Comparison of ENCODE assay signal across 26 mouse cellular contexts in the genomic region with DNA sequence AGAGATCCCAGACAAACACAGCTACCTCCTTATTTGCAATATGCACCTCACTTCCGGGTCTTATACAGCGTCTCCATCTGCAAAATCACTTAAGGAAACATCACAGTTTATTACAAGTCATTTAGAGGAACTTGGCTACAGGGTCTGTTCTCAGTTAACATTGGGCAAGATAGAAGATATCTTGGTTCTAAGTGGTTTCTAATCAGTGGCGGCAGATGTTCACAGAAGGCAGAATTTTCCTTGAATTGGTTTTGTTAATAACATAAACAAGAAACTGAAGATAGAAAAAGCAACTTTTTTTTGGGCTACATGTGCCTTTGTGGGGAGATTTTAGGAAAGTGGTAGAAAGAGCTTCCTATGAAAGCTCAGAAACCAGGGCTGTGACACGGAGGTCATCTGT. TPM values are rescaled to one million over a fixed set of nuclear protein-coding genes. Genes with fewer than 3 reads are reported as not detected.
DNase-seq lines count a peak whose midpoint lies in the region; ATAC-seq and TF ChIP-seq lines count a peak whose summit lies in the region.
"Had no signal": no experiment of that assay in that cellular context is flagged by ENCODE, and none has a peak within 500 bp of the region (broad histone marks: within the 10 kb centered on the region; RNA-seq: fewer than 3 reads in every experiment).

No protein-coding gene starts in this region.

- ATAC-seq in liver, embryonic 12.5 days = 0 out of 2 replicates have a peak, but pooled peaks have one; percentile 32
- ATAC-seq: activated CD4-positive, CD25-positive, alpha-beta regulatory T cell, adult 4 months; CD4-positive, CD25-positive, alpha-beta regulatory T cell, adult 4 months; Patski had no signal

- no peak overlapping the region for H3K4me2 ChIP-seq in liver, embryonic 12.5 days

- H3K4me3 ChIP-seq in liver, embryonic 12.5 days = no peak overlapping the region
- no peak overlapping the region for H3K4me3 ChIP-seq in MEL (ENCODE audit: control insufficient read depth in 1 of 2, insufficient read depth in 1 of 2, low read depth in 2 of 2, low read length in 2 of 2)
- no peak overlapping the region for H3K4me3 ChIP-seq in lung, adult 2 months (replicated peaks; ENCODE audit: extremely low read depth, low read depth, low read length)

- TF ChIP-seq POLR2A in MEL (IDR thresholded peaks at IDR 0.05; ENCODE audit: control insufficient read depth in 1 of 2, insufficient read depth in 1 of 2, low read depth in 1 of 2, low read length in 2 of 2, poor library complexity in 1 of 2) = no peak
- TF ChIP-seq POLR2A in lung, adult 2 months (IDR thresholded peaks at IDR 0.05; ENCODE audit: borderline replicate concordance, extremely low read depth, low read depth, low read length) = no peak

- H3K27ac ChIP-seq in liver, embryonic 12.5 days = no peak overlapping the region
- no peak overlapping the region for H3K27ac ChIP-seq in MEL (ENCODE audit: control insufficient read depth, low read depth, low read length)

- no peak overlapping the region for H3K9ac ChIP-seq in liver, embryonic 12.5 days
- no peak overlapping the region for H3K9ac ChIP-seq in MEL (ENCODE audit: control insufficient read depth, low read depth, low read length, poor library complexity, severe bottlenecking)

- no peaks in the 10 kb centered on the region for H3K9me3 ChIP-seq in liver, embryonic 12.5 days (replicated peaks)
- H3K9me3 ChIP-seq in MEL (replicated peaks; ENCODE audit: insufficient read depth, low read length) = no peaks in the 10 kb centered on the region

- TF ChIP-seq EP300 in MEL (IDR thresholded peaks at IDR 0.05; ENCODE audit: low read depth in 1 of 2, low read length in 2 of 2) = peak in 1 of 2 experiments; percentile 71; a peak in 2 of 4 replicates

- H3K79me2 ChIP-seq in MEL (ENCODE audit: control insufficient read depth, insufficient read depth, low read length, poor library complexity) = no peaks in the 10 kb centered on the region

- DNase-seq in liver (no peak), MEL (ENCODE audit: low read depth, low spot score) (peak; percentile 28), MEL-GATA-1-ER (ENCODE audit: extremely low read depth, low read depth) (peak; percentile 66)
- no peak for DNase-seq in kidney, postnatal 36 days
- DNase-seq in lung, adult 2 months = no peak
- DNase-seq: adrenal gland, adult 2 months; adrenal gland, adult 8-10 months; adrenal gland, postnatal 10 days; adrenal gland, postnatal 14 days; adrenal gland, postnatal 25 days; adrenal gland, postnatal 36 days; B cell, adult 2 months; cerebellum, adult 11 months; cerebellum, adult 11-12 months; cerebellum, adult 18-20 months; cerebellum, adult 2 months; cerebellum, adult 8-10 months had no signal

- WGBS in liver, embryonic 12.5 days (ENCODE audit: insufficient replicate concordance) = 51% methylated on average over 4 of the region's 4 CpGs
- WGBS in lung, adult 2 months = 72% methylated on average over 4 of the region's 4 CpGs

- no peaks in the 10 kb centered on the region for H3K36me3 ChIP-seq in liver, embryonic 12.5 days
- peaks cover 0 to 3% of the 10 kb centered on the region in 2 experiments; a peak in 2 of 4 replicates for H3K36me3 ChIP-seq in MEL (ENCODE audit: control insufficient read depth in 1 of 2, insufficient read depth in 2 of 2, low read length in 2 of 2)
- H3K36me3 ChIP-seq: G1E had no signal

- no peak for TF ChIP-seq RAD21 in MEL (IDR thresholded peaks at IDR 0.05; ENCODE audit: low read depth, low read length)

- no peaks in the 10 kb centered on the region for H3K27me3 ChIP-seq in liver, embryonic 12.5 days (replicated peaks)
- no peaks in the 10 kb centered on the region; a peak in 1 of 4 replicates for H3K27me3 ChIP-seq in MEL (ENCODE audit: control insufficient read depth in 1 of 2, insufficient read depth in 2 of 2, low read length in 2 of 2)
- H3K27me3 ChIP-seq: Patski had no signal

- TF ChIP-seq CTCF in MEL (IDR thresholded peaks at IDR 0.05 in 2 of 3, conservative IDR thresholded peaks at IDR 0.05 in 1 of 3; ENCODE audit: control insufficient read depth in 1 of 3, insufficient read depth in 1 of 3, low read depth in 2 of 3, low read length in 3 of 3, poor library complexity in 1 of 3, severe bottlenecking in 1 of 3) = no peak
- no peak for TF ChIP-seq CTCF in lung, adult 2 months (IDR thresholded peaks at IDR 0.05; ENCODE audit: insufficient read depth, low read length)

- no peaks in the 10 kb centered on the region for H3K4me1 ChIP-seq in liver, embryonic 12.5 days
- peaks cover 0 to 3% of the 10 kb centered on the region in 2 experiments; a peak in 3 of 4 replicates for H3K4me1 ChIP-seq in MEL (ENCODE audit: control insufficient read depth in 1 of 2, insufficient read depth in 2 of 2, low read length in 2 of 2)
- H3K4me1 ChIP-seq in lung, adult 2 months (ENCODE audit: control insufficient read depth, insufficient read depth, low read length) = no peaks in the 10 kb centered on the region

TF ChIP-seq in MEL, 35 proteins besides CTCF, POLR2A, EP300 and RAD21:
- TF ChIP-seq BHLHE40 (IDR thresholded peaks at IDR 0.05; ENCODE audit: borderline replicate concordance, low read depth, low read length) (peak; percentile 34; the same call in 1 of the 2 replicates), MAZ (IDR thresholded peaks at IDR 0.05; ENCODE audit: low read depth, low read length) (no peak), ZKSCAN1 (IDR thresholded peaks at IDR 0.05; ENCODE audit: low read depth, low read length) (no peak), TCF12 (IDR thresholded peaks at IDR 0.05; ENCODE audit: low read depth, low read length) (peak; percentile 73; the same call in 1 of the 2 replicates), ZC3H11A (IDR thresholded peaks at IDR 0.05; ENCODE audit: low read depth, low read length) (no peak), TAL1 (IDR thresholded peaks at IDR 0.05; ENCODE audit: low read length) (peak; percentile 47), NRF1 (IDR thresholded peaks at IDR 0.05; ENCODE audit: insufficient read depth, low read depth, low read length, poor library complexity, severe bottlenecking) (no peak), GATA1 (IDR thresholded peaks at IDR 0.05; ENCODE audit: low read depth, low read length) (peak; percentile 43), RCOR1 (IDR thresholded peaks at IDR 0.05; ENCODE audit: low read depth, low read length) (peak; percentile 41), NELFE (IDR thresholded peaks at IDR 0.05; ENCODE audit: low read depth, low read length) (no peak), MAX (IDR thresholded peaks at IDR 0.05; ENCODE audit: low read length) (no peak), ZNF384 (IDR thresholded peaks at IDR 0.05; ENCODE audit: low read depth, low read length) (peak; percentile 44; the same call in 1 of the 2 replicates)

RNA-seq across cellular contexts. Expression of gene Gpr139, which starts 38.3 kb away (rescaled TPM):
- not detected in 2 replicates for polyA plus RNA-seq in liver, embryonic 12.5 days (2016; fragmentation: Nextera tagmentation; extraction: Ambion mirVana)
- total RNA-seq in MEL (2012; rRNA removed) = not detected in 2 replicates
- not detected for polyA plus RNA-seq in MEL (2012; ENCODE audit: insufficient read depth in 1 of 2, insufficient read length in 2 of 2, low read depth in 1 of 2, low replicate concordance in 2 of 2, missing spikeins in 1 of 2)
- not detected in 2 replicates for polyA plus RNA-seq in lung, adult 2 months (2012; rRNA removed)
- total RNA-seq: adrenal gland, adult 18-20 months; adrenal gland, adult 2 months; adrenal gland, adult 8-10 months; adrenal gland, postnatal 10 days; adrenal gland, postnatal 14 days; adrenal gland, postnatal 25 days; adrenal gland, postnatal 36 days; CH12.LX; ES-E14; G1E had no signal
- polyA plus RNA-seq: activated CD4-positive, CD25-positive, alpha-beta regulatory T cell, adult 4 months; adrenal gland, adult 2 months; C2C12; CD4-positive, CD25-positive, alpha-beta regulatory T cell, adult 4 months; G1E; Patski had no signal

Comparison
In these comparisons a context has a peak if more than half of its experiments do, and no peak if none do; other contexts are left out.
1. DNase-seq: peak in MEL (single experiment) and MEL-GATA-1-ER (single experiment); none in liver (single experiment), kidney, postnatal 36 days (0 of 2) and lung, adult 2 months (single experiment).